Mouse (Mus musculus): ENCODE measurements around the gene Pole.

- TF ChIP-seq CTCF (IDR thresholded peaks at IDR 0.05; ENCODE audit: extremely low read depth, insufficient read length, insufficient replicate concordance, low read depth, low read length) (no peak), POLR2A (IDR thresholded peaks at IDR 0.05; ENCODE audit: low read depth, low read length) (no peak)
These were observed 52.7 kb downstream of the Pole start for GRCm38 (mm10) chr5:110338792-110339191.
